Mouse (Mus musculus): Measurements from ENCODE around the gene Mink1. TPM values are rescaled to one million over a fixed set of nuclear protein-coding genes. Genes with fewer than 3 reads are reported as not detected.

The Mink1 gene
- polyA plus RNA-seq, 1 experiment from 2014 or later: 63.2 TPM

DNA sequence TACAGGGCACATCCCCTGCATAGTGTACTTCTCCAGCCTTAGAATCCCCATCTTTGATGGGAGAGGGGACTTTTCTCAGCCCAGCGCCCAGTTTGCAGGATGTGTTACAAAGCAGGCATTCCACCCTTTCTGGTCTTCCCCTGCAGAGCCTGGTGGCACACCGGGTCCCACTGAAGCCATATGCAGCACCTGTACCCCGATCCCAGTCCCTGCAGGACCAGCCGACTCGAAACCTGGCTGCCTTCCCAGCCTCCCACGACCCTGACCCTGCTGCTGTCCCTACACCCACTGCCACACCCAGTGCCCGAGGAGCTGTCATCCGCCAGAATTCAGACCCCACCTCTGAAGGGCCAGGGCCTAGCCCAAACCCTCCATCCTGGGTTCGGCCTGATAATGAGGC lies 44.9 kb downstream of the Mink1 start:
- ChIA-PET CTCF (no interaction called here), POLR2A (no interaction called here)
- TF ChIP-seq CTCF (IDR thresholded peaks at IDR 0.05): no peak
- in situ Hi-C loops (cut with MboI; ENCODE audit: low pct_unique_long_range_greater_than_20kb): loop anchor here (5.0 kb wide), 1 partner anchor 90 kb away; the partner anchor contains the start of gene Gltpd2
- ATAC-seq (no peak), DNase-seq (ENCODE audit: low read depth, low spot score) (no peak)
- no peaks in the 10 kb centered on the region for H3K27me3 ChIP-seq

DNA sequence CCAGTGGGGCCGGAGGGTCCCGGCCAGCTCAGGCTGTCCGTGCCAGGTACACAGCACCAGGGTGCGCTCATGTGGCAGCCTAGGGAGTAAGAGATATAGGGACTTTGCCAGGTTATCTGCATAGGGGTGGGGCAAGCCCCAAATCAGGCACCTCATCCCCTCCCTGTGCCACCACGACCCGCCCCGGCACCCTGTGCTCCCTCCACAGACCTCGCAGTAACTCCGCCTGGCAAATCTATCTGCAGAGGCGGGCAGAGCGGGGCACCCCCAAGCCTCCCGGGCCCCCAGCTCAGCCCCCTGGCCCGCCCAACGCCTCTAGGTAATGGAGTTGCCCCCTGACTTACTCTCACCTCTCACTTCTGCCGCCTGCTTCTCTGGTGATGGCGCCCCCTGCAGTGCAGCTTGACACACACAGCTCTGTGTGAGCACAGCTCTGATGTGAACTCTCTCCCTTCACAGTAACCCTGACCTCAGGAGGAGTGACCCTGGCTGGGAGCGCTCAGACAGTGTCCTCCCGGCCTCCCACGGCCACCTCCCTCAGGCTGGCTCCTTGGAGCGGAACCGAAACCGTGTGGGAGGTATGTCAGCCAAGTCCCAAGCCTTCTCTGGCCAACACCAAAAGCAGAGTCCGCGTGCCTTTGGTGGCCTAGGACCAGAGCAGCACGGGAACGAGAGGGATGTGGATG lies 45.8 kb downstream of the Mink1 start:
- DNase-seq (ENCODE audit: low read depth, low spot score): no peak
- no peak for ATAC-seq
- no peak for TF ChIP-seq CTCF (IDR thresholded peaks at IDR 0.05)
- ChIA-PET POLR2A (no interaction called here), CTCF (interaction anchor here (1.1 kb wide), 1 partner anchor 10 kb away, joined by 4 read pairs; no protein-coding TSS in a partner anchor)
- in situ Hi-C loops (cut with MboI; ENCODE audit: low pct_unique_long_range_greater_than_20kb): loop anchor here (5.0 kb wide), 1 partner anchor 91 kb away; the partner anchor contains the start of gene Gltpd2
- H3K27me3 ChIP-seq: no peaks in the 10 kb centered on the region

DNA sequence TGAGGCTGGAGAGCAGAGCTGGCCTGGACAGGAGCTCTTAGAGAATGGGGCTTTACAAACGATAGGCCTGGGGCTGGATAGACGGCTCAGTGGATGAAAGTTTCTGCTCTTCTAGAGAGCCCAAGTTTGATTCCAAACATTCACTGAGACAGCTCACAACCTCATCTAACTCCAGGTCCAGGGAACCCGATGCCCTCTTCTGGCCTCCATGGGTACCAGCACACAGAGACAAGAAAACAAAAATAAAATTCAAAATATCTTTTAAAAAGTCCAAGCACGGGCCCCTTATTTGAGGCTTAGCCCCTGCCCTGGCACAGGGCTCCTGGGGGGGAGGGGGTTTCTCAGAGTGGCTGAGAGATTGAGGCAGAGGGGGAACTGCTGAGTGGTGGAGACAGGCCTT lies 48.1 kb downstream of the Mink1 start:
- no peaks in the 10 kb centered on the region for H3K27me3 ChIP-seq
- POLR2A ChIA-PET: interaction anchor here (1.0 kb wide), 1 partner anchor 91 kb away, joined by 3 read pairs; no protein-coding TSS in a partner anchor
- no peak for DNase-seq (ENCODE audit: low read depth, low spot score)
- CTCF ChIA-PET: no interaction called here
- in situ Hi-C loops (cut with MboI; ENCODE audit: low pct_unique_long_range_greater_than_20kb): no loop called here
- TF ChIP-seq CTCF (IDR thresholded peaks at IDR 0.05): no peak
- ATAC-seq: no peak

DNA sequence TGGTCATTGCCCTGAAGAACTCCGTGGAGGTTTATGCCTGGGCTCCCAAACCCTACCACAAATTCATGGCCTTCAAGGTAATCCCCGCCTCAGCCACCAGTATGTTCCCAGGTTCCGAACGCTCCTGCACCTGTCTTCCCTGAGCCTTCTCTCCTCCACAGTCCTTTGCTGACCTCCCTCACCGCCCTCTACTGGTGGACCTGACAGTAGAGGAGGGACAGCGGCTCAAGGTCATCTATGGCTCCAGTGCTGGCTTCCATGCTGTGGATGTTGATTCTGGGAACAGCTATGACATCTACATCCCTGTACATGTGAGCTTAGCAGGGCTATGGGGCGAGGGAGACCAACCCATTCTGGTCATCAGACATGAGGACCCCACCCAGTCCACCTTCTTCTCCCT lies 49.8 kb downstream of the Mink1 start:
- no peak for TF ChIP-seq CTCF (IDR thresholded peaks at IDR 0.05)
- CTCF ChIA-PET: interaction anchor here (1.2 kb wide), 1 partner anchor 51 kb away, joined by 3 read pairs; no protein-coding TSS in a partner anchor
- in situ Hi-C loops (cut with MboI; ENCODE audit: low pct_unique_long_range_greater_than_20kb): no loop called here
- POLR2A ChIA-PET: no interaction called here
- ATAC-seq (no peak), DNase-seq (ENCODE audit: low read depth, low spot score) (no peak)
- no peaks in the 10 kb centered on the region for H3K27me3 ChIP-seq

DNA sequence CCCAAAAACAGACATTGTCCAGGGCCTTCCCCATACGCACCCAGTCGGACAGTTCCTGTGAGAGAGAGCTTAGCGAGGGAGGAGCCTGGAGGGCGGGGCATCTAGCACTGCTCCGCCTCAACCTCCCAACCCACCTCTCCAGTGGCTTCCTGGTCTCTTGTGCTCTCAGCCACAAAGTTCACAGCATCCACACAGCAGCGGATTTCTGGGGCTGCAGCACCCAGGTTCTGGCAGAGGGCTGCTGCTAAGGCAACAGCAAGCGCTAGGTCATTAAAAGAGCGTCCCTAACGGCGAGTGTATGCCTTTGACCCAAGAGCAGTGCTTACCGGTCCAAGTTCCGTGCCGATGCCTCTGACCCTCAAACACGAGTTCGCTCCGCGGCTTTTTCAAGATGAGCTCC lies 52.4 kb downstream of the Mink1 start:
- no peak for ATAC-seq
- no peaks in the 10 kb centered on the region for H3K27me3 ChIP-seq
- in situ Hi-C loops (cut with MboI; ENCODE audit: low pct_unique_long_range_greater_than_20kb): no loop called here
- CTCF ChIA-PET: no interaction called here
- POLR2A ChIA-PET: interaction anchor here (1.0 kb wide), 1 partner anchor 69 kb away, joined by 3 read pairs; no protein-coding TSS in a partner anchor
- TF ChIP-seq CTCF (IDR thresholded peaks at IDR 0.05): no peak
- DNase-seq (ENCODE audit: low read depth, low spot score): no peak

DNA sequence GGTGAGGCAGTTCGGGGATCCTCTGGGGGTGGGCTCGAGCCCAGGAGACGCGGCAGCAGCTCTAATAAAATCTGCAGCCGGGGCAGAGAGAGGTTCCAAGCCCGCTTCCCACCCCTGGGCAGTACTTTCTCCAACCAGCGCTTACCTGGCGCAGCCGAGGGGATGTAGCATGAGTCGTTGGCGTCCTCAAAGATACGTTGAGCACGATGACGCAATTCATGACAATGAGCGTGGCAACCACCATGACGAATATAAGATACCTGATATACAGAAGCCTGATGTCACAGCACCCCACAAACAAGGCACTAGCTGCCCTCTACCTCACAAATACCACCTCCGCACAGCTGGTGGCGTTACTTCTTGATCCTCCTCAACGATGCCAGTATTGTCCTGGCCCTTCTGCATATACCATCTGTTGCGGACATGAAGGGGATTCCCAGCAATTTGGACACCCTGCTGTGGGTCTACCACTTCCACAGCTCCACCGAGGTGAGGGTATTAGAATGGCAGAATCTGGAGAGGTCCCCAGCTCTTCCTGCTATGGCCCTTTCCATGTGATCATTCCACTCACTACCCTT lies 52.9 kb downstream of the Mink1 start, which contains the start of gene 4930544D05Rik:
Gene 4930544D05Rik, plus strand, starts transcription at position 333 of the 578 bp plus-strand sequence.
- ChIA-PET CTCF (no interaction called here), POLR2A (interaction anchor here (1.0 kb wide), 1 partner anchor 70 kb away, joined by 3 read pairs; no protein-coding TSS in a partner anchor)
- no peak for TF ChIP-seq CTCF (IDR thresholded peaks at IDR 0.05)
- no peaks in the 10 kb centered on the region for H3K27me3 ChIP-seq
- DNase-seq (ENCODE audit: low read depth, low spot score): no peak
- ATAC-seq: no peak
- in situ Hi-C loops (cut with MboI; ENCODE audit: low pct_unique_long_range_greater_than_20kb): no loop called here

DNA sequence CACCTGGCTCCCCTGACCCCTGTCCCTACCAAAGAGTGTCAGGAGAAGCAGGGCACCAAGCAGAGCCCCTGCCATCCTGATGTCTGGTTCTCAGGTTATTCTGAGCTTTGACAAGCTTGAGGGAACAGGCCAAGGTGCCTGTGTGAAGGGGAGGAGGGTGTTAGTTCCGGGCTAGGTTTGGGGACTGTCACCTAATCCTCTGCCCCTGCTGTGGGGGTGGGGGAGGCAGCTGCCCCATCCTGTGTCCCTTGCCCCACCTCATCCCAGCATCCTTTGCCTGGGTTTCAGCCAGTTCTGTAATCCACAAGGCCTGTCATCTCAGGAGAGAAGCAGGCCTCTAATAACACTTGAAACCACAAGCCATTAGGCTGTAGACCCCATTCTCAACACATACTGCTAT lies 56.4 kb downstream of the Mink1 start, which contains the start of gene Chrne:
Gene Chrne, minus strand, starts transcription at position 116 of the 400 bp plus-strand sequence.
- no peaks in the 10 kb centered on the region for H3K27me3 ChIP-seq
- ATAC-seq: no peak
- in situ Hi-C loops (cut with MboI; ENCODE audit: low pct_unique_long_range_greater_than_20kb): no loop called here
- ChIA-PET POLR2A (no interaction called here), CTCF (no interaction called here)
- no peak for TF ChIP-seq CTCF (IDR thresholded peaks at IDR 0.05)
- no peak for DNase-seq (ENCODE audit: low read depth, low spot score)

DNA sequence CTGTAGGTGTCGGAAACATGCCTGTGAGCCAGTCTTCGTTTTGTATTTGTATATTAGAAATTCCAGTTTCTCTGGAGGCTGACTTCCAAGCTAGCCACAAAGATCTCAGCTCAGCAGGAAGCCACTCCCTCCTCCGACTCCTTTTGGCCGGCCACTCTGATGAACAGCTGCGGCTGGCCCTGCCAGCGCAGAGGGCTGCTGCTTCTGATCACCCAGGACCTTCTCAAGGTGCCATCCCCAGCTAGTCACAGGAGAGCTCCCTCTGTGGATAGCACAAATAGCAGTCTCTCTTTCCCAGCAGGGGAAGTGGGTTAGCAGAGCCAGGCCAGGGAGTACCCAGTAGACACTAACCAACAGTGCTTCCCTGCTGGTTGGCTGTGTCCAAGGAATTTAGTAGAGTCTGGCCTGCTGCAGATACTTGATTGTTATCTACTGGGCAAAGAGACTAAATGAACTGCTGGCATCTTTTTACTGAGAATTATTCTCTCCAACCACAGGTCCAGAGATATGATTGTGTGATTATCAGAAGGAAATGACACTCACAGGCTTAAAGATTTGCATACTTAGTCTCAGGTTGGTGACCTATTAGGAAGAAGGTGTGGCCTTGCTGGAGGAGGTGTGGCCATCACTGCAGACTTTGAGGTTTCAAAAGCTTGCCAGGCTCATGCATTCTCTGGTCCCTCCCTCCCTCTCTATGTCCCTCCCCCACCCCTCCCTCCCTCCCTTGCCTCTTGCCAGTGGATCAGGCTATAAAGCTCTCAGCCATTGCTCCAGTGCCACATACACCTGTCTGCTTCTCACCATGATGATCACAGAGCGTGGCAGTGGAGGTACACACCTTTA lies 59.5 kb downstream of the Mink1 start:
- DNase-seq (ENCODE audit: low read depth, low spot score): no peak
- ChIA-PET CTCF (interaction anchor here (1.0 to 1.4 kb wide), 2 partner anchors 9 to 105 kb away, joined by 3 to 4 read pairs; no protein-coding TSS in a partner anchor), POLR2A (interaction anchor here (1.1 kb wide), 1 partner anchor 21 kb away, joined by 3 read pairs; no protein-coding TSS in a partner anchor)
- in situ Hi-C loops (cut with MboI; ENCODE audit: low pct_unique_long_range_greater_than_20kb): loop anchor here (5.0 kb wide), 1 partner anchor 205 kb away; no protein-coding TSS in a partner anchor
- ATAC-seq: peak; percentile 26
- no peak for TF ChIP-seq CTCF (IDR thresholded peaks at IDR 0.05)
- no peaks in the 10 kb centered on the region for H3K27me3 ChIP-seq

DNA sequence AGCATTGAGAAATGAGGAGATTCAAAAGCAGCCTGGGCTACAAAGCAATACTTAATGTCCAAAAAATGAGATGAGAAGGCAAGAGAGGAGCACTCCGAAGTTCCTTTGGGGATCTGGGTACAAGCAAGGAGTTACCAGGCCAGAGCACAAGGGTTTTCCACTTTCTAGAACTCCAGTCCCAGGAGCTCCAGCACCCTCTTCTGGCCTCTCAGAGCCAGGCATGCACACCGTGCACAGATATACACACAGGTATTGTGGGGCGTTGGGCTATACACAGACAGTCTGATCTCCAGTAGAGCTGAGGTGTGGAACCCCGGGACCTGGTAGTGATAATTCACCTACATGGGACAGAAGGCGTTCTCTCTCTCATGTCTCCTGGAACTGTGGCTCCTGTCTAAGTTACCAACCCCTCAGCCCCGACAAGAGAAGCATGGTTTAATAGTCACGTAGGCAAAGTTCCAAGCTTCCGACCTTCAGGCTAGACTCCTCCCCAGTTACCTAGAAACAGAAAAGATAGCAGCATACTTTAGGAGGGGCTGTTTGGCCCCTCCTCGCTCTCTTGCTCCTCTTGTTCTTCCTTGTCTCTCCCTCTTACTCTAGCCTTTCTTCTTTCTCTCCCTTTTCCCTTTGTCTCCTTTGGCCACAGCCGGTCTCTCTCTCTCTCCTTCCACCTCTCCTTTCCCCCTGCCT lies 60.5 kb downstream of the Mink1 start:
- no peak for DNase-seq (ENCODE audit: low read depth, low spot score)
- ChIA-PET CTCF (interaction anchor here (1.0 kb wide), 1 partner anchor 8 kb away, joined by 3 read pairs; no protein-coding TSS in a partner anchor), POLR2A (interaction anchor here (1.1 kb wide), 1 partner anchor 22 kb away, joined by 3 read pairs; no protein-coding TSS in a partner anchor)
- in situ Hi-C loops (cut with MboI; ENCODE audit: low pct_unique_long_range_greater_than_20kb): loop anchor here (5.0 kb wide), 1 partner anchor 206 kb away; no protein-coding TSS in a partner anchor
- H3K27me3 ChIP-seq: no peaks in the 10 kb centered on the region
- TF ChIP-seq CTCF (IDR thresholded peaks at IDR 0.05): no peak
- ATAC-seq: no peak

Measured in Patski (cell line).